Mouse (Mus musculus) limb, embryonic 11.5 days (tissue): ENCODE measurements around the gene Tmem177. TPM values are rescaled to one million over a fixed set of nuclear protein-coding genes. Genes with fewer than 3 reads are reported as not detected.

ENCODE experiments used
- ATAC-seq: fragments of 200-750 bp; cut with Nextera tagmentation; 2 replicates; pipeline ENCODE4 v1.8.0; 2017; ENCODE audit warnings: low read depth; ENCODE audit not compliant: insufficient number of reproducible peaks, low FRiP score, low TSS enrichment
- DNase-seq: peaks from one replicate; pipeline ENCODE4 v3.0.0-alpha.2; 2015; ENCODE audit warnings: low spot score
- H3K27ac ChIP-seq: fragments of 300-500 bp; sonication (generic); replicated peaks from 2 replicates; pipeline ENCODE4 v1.5.1; 2014; ENCODE audit warnings: low read depth, mild to moderate bottlenecking, low read length
- H3K27me3 ChIP-seq: fragments of 300-500 bp; sonication (generic); 2 replicates; pipeline ENCODE4 v1.6.1; 2014; ENCODE audit warnings: mild to moderate bottlenecking, low read length, mixed read lengths; ENCODE audit not compliant: control insufficient read depth, insufficient read depth
- H3K36me3 ChIP-seq: fragments of 300-500 bp; sonication (generic); 2 replicates; pipeline ENCODE4 v1.6.1; 2014; ENCODE audit warnings: mild to moderate bottlenecking, low read length, moderate library complexity, mixed read lengths; ENCODE audit not compliant: control insufficient read depth, insufficient read depth
- H3K4me1 ChIP-seq: fragments of 300-500 bp; sonication (generic); 2 replicates; pipeline ENCODE4 v1.6.1; 2014; ENCODE audit warnings: low read length, mixed read lengths; ENCODE audit not compliant: control insufficient read depth, insufficient read depth
- H3K4me2 ChIP-seq: fragments of 300-500 bp; sonication (generic); 2 replicates; pipeline ENCODE4 v1.6.1; 2014; ENCODE audit warnings: low read depth, mild to moderate bottlenecking, moderate library complexity; ENCODE audit not compliant: severe bottlenecking
- H3K4me3 ChIP-seq: fragments of 300-500 bp; sonication (generic); 2 replicates; pipeline ENCODE4 v1.5.1; 2014; ENCODE audit warnings: low read depth, low read length
- H3K9ac ChIP-seq: fragments of 300-500 bp; sonication (generic); 2 replicates; pipeline ENCODE4 v1.6.1; 2014; ENCODE audit warnings: mild to moderate bottlenecking, low read length
- H3K9me3 ChIP-seq: fragments of 300-500 bp; sonication (generic); 2 replicates; pipeline ENCODE4 v1.6.1; 2016; ENCODE audit warnings: low read length; ENCODE audit not compliant: control insufficient read depth
- WGBS: fragments of 180-500 bp; shearing (Covaris S2); extraction: QIAGEN DNeasy Blood & Tissue Kit; methylation state at CpG from one replicate; pipeline ENCODE4 v1.1.7; 2014; 5-methylcytosine and 5-hydroxymethylcytosine counted together
- polyA plus RNA-seq: library from polyadenylated mRNA; unstranded; fragments of >200 nt; fragmentation: Nextera tagmentation; extraction: Ambion mirVana; gene quantifications from 2 replicates; pipeline ENCODE4 v1.2.1, GENCODE M21; 2014

Gene Tmem177
- polyA plus RNA-seq, 1 experiment from 2014 or later, result 8.2 TPM

DNA sequence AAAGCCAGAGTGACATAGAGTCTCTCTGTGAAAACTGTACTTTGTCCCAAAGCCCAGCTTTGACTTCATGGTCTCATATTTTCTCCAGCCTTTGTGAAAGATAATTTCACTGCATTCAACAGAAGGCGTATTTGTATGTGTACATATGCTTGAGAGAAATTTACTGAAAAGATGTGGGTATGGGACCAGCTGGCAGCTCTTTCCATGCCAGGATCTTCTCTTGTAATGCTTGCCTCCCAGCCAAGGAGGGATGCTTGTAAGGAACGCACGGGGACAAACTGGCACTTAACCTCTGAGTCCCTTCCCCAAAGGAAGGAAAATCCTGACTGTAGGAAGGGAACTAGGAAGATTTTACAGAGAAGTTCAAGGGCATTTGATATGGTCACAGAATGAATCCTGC, 28.7 kb downstream of the Tmem177 start:
- Histone ChIP-seq H3K9ac (no peak overlapping the region), H3K27me3 (no peaks in the 10 kb centered on the region), H3K4me1 (no peaks in the 10 kb centered on the region), H3K9me3 (no peaks in the 10 kb centered on the region), H3K4me2 (no peak overlapping the region), H3K36me3 (no peaks in the 10 kb centered on the region), H3K27ac (no peak overlapping the region), H3K4me3 (no peak overlapping the region)
- DNase-seq, result no peak
- 94% methylated on average over 3 of the region's 3 CpGs for WGBS
- no peak for ATAC-seq

DNA sequence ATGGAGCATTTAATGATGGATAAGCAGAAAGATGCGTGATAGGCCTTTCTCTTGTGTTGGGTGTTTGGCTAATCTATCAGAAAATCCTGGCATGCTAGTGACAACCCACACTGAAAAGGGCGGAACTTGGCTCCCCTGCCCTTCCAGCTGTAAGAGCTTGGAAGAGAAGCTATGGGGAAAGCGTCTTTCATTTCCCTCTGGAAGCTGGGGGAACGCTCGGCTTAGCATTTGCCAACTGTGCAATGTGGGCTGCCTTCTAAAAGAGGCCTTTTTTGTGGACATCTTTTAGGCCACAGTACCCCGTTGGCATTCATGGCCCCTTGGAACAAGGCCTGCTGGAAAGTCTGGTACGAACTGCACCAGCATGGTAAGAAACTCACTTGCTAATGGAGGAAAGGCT, 34.1 kb downstream of the Tmem177 start:
- no peak for ATAC-seq
- Histone ChIP-seq H3K27ac (no peak overlapping the region), H3K4me1 (no peaks in the 10 kb centered on the region), H3K9me3 (no peaks in the 10 kb centered on the region), H3K9ac (no peak overlapping the region), H3K27me3 (no peaks in the 10 kb centered on the region), H3K36me3 (no peaks in the 10 kb centered on the region), H3K4me3 (no peak overlapping the region), H3K4me2 (no peak overlapping the region)
- 88% methylated on average over 7 of the region's 7 CpGs for WGBS
- no peak for DNase-seq

DNA sequence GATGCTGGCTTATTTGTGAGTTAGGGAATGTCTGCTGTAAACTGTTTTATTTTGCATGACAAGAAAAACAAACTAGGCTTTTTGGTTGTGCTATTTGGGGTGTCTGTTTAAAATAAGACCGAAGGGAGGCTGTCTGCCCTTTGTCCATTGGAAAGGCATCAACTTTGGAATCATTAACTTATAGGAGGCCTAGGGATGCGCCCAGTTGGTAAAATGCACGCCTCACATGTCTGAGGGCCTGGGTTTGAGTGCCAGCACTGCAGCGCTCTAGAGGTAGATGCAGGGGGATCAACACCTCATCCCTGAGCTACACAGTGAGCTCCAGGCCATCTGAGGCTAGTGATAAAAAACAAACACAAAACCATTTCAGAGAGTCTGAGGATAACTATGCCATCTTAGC, 35.5 kb downstream of the Tmem177 start:
- Histone ChIP-seq H3K9ac (no peak overlapping the region), H3K36me3 (no peaks in the 10 kb centered on the region), H3K4me1 (no peaks in the 10 kb centered on the region), H3K27ac (no peak overlapping the region), H3K4me2 (no peak overlapping the region), H3K4me3 (no peak overlapping the region), H3K9me3 (no peaks in the 10 kb centered on the region), H3K27me3 (no peaks in the 10 kb centered on the region)
- DNase-seq (no peak), ATAC-seq (no peak)
- 91% methylated on average over 4 of the region's 4 CpGs for WGBS

DNA sequence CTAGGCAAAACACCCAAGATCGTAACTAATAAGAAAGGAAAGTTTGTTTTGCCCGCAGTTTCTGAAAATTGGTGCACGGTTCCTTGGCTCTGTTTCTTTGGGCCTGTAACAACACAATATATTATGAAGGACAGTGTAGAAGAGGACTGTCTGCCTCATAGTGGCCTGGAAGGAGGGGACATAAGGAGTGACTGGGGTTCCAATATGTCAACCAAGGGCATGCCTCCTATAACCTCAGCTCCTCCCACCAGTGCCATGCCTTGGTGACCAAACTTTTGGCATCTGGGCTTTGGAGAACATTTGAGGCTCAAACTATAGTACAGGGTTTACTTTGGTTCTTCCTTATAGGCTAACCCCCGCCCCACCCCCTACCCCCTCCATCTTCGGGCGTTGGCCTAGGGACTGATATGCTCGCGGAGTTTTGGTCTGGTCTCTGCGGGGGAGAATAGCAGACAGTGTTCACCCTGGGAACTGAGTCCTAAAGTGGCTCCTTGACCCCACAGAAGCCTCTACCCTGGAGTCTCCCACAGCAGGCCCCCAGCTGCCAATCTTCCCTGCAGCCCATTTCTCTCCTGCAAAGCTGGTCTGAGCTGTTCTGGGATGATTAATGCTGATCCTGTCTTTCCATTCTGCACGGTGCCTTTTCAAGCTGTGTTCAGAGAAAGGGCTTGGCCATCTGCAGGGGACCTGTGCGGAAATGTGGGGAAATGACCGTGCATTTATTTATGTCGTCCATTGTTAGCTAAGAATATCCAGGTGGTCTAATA, 44.4 kb downstream of the Tmem177 start:
- DNase-seq (no peak), ATAC-seq (no peak)
- no peak overlapping the region for H3K4me2 ChIP-seq
- H3K27ac ChIP-seq, result no peak overlapping the region
- H3K4me1 ChIP-seq, result no peaks in the 10 kb centered on the region
- no peak overlapping the region for H3K4me3 ChIP-seq
- H3K9ac ChIP-seq, result no peak overlapping the region
- 77% methylated on average over 13 of the region's 13 CpGs for WGBS
- no peaks in the 10 kb centered on the region for H3K36me3 ChIP-seq
- no peaks in the 10 kb centered on the region for H3K27me3 ChIP-seq
- no peaks in the 10 kb centered on the region for H3K9me3 ChIP-seq

DNA sequence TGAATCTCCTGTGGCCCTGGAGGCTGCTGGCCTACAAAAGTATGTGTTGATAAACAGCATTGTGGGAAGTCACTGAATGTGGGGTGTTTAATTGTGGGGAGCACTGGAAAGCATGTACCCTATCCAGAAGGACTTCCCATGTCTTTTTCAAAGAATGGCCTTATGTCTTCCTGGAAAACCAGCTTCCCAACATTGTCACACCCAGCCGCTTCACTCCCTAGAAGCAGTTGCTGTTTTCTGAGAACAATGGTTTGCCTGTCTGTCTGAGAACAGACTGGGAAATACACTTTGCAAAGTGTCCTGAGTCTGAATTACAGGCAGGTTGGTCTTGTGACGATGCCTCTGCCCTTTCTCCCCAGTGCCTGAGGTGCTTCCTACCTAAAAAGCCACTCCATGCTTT, 45.7 kb downstream of the Tmem177 start:
- no peak overlapping the region for H3K4me2 ChIP-seq
- H3K9ac ChIP-seq, result no peak overlapping the region
- no peaks in the 10 kb centered on the region for H3K4me1 ChIP-seq
- H3K36me3 ChIP-seq, result no peaks in the 10 kb centered on the region
- no peaks in the 10 kb centered on the region for H3K9me3 ChIP-seq
- no peak overlapping the region for H3K4me3 ChIP-seq
- ATAC-seq, result no peak
- H3K27me3 ChIP-seq, result no peaks in the 10 kb centered on the region
- H3K27ac ChIP-seq, result no peak overlapping the region
- WGBS, result 72% methylated on average over 2 of the region's 2 CpGs
- no peak for DNase-seq

DNA sequence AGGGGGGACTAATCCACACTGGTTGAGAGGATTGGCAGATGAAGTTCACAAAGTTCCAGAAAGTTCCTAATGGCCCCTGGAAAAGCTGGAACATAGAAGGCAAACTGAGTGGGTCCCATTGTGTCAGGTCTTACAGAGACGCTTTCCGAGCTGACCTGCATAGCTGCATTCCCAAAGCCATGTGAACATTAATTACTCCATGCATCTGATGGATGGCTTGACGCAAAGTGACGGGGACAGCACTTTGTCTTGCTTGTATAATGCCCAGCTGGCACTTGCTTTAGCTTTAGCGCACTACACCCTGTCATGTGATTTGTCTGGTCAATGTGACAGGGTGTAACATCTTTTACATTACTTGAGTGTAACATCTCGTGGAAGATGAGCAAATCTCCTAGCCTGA, 47.7 kb downstream of the Tmem177 start:
- H3K4me3 ChIP-seq, result no peak overlapping the region
- no peaks in the 10 kb centered on the region for H3K27me3 ChIP-seq
- no peak for DNase-seq
- no peaks in the 10 kb centered on the region for H3K36me3 ChIP-seq
- H3K27ac ChIP-seq, result no peak overlapping the region
- 76% methylated on average over 6 of the region's 6 CpGs for WGBS
- no peaks in the 10 kb centered on the region for H3K4me1 ChIP-seq
- no peak overlapping the region for H3K4me2 ChIP-seq
- H3K9me3 ChIP-seq, result no peaks in the 10 kb centered on the region
- no peak overlapping the region for H3K9ac ChIP-seq
- no peak for ATAC-seq

DNA sequence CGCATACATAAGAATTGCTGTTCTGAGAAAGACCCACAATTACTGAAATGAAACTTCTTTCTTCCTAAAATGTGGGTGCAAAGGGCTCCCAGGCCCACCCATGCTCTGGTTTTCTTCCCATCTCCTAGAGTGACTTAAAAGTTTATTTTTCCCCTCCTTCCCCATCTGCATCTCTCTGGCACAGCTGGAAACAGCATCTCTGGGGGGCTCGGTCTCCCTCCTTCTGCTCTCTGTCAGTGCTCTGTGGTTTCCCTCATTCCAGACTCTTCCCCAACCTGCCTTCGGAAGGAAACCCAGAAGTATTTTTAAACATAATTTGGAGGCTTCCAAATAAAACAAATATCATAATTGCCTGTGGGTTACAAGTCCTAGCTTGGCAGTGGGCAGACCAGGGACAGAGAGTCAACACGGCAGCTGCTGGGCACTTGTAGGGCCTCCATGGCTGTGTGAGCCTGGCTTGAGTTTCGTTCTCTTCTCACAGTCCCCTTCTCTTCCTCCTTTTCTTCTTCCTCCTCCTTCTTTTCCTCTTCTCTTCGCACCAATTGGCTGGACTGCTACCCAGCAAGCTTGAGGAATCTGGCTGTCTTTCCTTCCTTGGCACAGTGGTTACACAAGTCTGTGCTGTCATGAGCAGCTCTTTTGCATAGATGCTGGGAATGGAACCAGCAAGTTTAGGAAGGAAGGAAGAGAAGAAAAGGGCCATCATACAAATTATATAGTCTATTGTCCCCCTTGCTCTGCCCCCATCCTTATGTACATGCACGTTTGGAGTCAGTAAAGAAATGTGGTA, 49.3 kb downstream of the Tmem177 start:
- DNase-seq, result no peak
- H3K27me3 ChIP-seq, result no peaks in the 10 kb centered on the region
- no peak overlapping the region for H3K4me2 ChIP-seq
- no peak overlapping the region for H3K27ac ChIP-seq
- H3K9me3 ChIP-seq, result no peaks in the 10 kb centered on the region
- no peak for ATAC-seq
- H3K4me1 ChIP-seq, result no peaks in the 10 kb centered on the region
- H3K9ac ChIP-seq, result no peak overlapping the region
- WGBS, result 75% methylated on average over 7 of the region's 7 CpGs
- H3K36me3 ChIP-seq, result no peaks in the 10 kb centered on the region
- no peak overlapping the region for H3K4me3 ChIP-seq

DNA sequence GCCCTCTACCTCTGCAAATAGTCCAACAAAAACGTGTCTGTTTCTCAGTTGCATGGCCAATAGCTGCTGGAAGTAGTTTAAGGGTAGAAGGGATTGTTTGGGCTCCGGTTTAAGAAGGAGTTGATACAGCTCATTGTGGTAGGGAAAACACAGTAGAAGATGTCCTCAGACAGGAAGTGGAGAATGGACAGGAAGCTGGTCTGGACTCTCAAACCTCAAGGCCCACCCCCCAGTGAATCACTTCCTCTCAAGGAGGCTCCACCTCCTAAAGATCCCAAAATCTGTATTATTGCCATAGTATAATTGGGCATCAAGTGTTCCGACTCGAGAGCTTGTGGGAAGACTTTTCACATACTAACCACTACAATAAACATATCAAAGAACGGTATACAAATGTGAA, 53.4 kb downstream of the Tmem177 start:
- Histone ChIP-seq H3K4me1 (no peaks in the 10 kb centered on the region), H3K27me3 (no peaks in the 10 kb centered on the region), H3K36me3 (no peaks in the 10 kb centered on the region), H3K9me3 (no peaks in the 10 kb centered on the region), H3K4me3 (no peak overlapping the region), H3K27ac (no peak overlapping the region), H3K9ac (no peak overlapping the region), H3K4me2 (no peak overlapping the region)
- DNase-seq (no peak), ATAC-seq (no peak)
- 84% methylated on average over 5 of the region's 5 CpGs for WGBS
